Mouse (Mus musculus) intestine, embryonic 14.5 days (tissue): ENCODE measurements around the gene Ap1g2. TPM values are rescaled to one million over a fixed set of nuclear protein-coding genes. Genes with fewer than 3 reads are reported as not detected.

Source experiments
- ATAC-seq: fragments of 200-750 bp; cut with Nextera tagmentation; replicated peaks from 2 replicates; pipeline ENCODE4 v1.8.0; 2017; ENCODE audit warnings: low read depth, moderate number of reproducible peaks, moderate TSS enrichment, moderate library complexity; ENCODE audit not compliant: low FRiP score, low TSS enrichment
- DNase-seq: peaks from one replicate; pipeline ENCODE4 v3.0.0-alpha.2; 2018; ENCODE audit warnings: low spot score
- H3K27ac ChIP-seq: fragments of 300-500 bp; sonication (generic); 2 replicates; pipeline ENCODE4 v1.5.1; 2014; ENCODE audit warnings: low read depth, mild to moderate bottlenecking, control low read depth
- H3K27me3 ChIP-seq: fragments of 300-500 bp; sonication (generic); replicated peaks from 2 replicates; pipeline ENCODE4 v1.6.1; 2014; ENCODE audit warnings: low read length, control low read depth; ENCODE audit not compliant: control insufficient read depth, insufficient read depth
- H3K36me3 ChIP-seq: fragments of 300-500 bp; sonication (generic); 2 replicates; pipeline ENCODE4 v1.6.1; 2014; ENCODE audit warnings: low read length, control low read depth; ENCODE audit not compliant: control insufficient read depth, insufficient read depth
- H3K4me1 ChIP-seq: fragments of 300-500 bp; sonication (generic); replicated peaks from 2 replicates; pipeline ENCODE4 v1.6.1; 2014; ENCODE audit warnings: low read length, control low read depth, mixed read lengths; ENCODE audit not compliant: control insufficient read depth, insufficient read depth
- H3K4me2 ChIP-seq: fragments of 300-500 bp; sonication (generic); 2 replicates; pipeline ENCODE4 v1.6.1; 2014; ENCODE audit warnings: low read length
- H3K4me3 ChIP-seq: fragments of 300-500 bp; sonication (generic); 2 replicates; pipeline ENCODE4 v1.5.1; 2014; ENCODE audit warnings: low read depth, low read length, control low read depth, mixed read lengths
- H3K9ac ChIP-seq: fragments of 300-500 bp; sonication (generic); 2 replicates; pipeline ENCODE4 v1.6.1; 2014; ENCODE audit warnings: mild to moderate bottlenecking, low read length
- H3K9me3 ChIP-seq: fragments of 300-500 bp; sonication (generic); 2 replicates; pipeline ENCODE4 v1.6.1; 2016; ENCODE audit warnings: low read length, control low read depth; ENCODE audit not compliant: control insufficient read depth
- WGBS: fragments of 180-500 bp; shearing (Covaris S2); extraction: QIAGEN DNeasy Blood & Tissue Kit; methylation state at CpG from one replicate; pipeline ENCODE4 v1.1.7; 2014; 5-methylcytosine and 5-hydroxymethylcytosine counted together
- polyA plus RNA-seq: library from polyadenylated mRNA; unstranded; fragments of >200 nt; fragmentation: Nextera tagmentation; extraction: Ambion mirVana; gene quantifications from 2 replicates; pipeline ENCODE4 v1.2.1, GENCODE M21; 2014

Ap1g2 gene
- polyA plus RNA-seq, 1 experiment from 2014 or later = 49.8 TPM

- no peak overlapping the region for H3K9ac ChIP-seq
- no peak overlapping the region for H3K4me3 ChIP-seq
- no peak for DNase-seq
- H3K4me1 ChIP-seq = no peaks in the 10 kb centered on the region
- H3K27me3 ChIP-seq = no peaks in the 10 kb centered on the region
- H3K36me3 ChIP-seq = no peaks in the 10 kb centered on the region
- no peaks in the 10 kb centered on the region for H3K9me3 ChIP-seq
- no peak overlapping the region for H3K27ac ChIP-seq
- no peak overlapping the region for H3K4me2 ChIP-seq
- WGBS = 50% methylated on average over 7 of the region's 7 CpGs
- ATAC-seq = no peak
These were observed 32.9 kb upstream of the Ap1g2 start for GRCm38 (mm10) chr14:55139313-55139712.

GRCm38 (mm10) chr14:55135676-55136075 lies 29.3 kb upstream of the Ap1g2 start:
- Histone ChIP-seq H3K9ac (no peak overlapping the region), H3K9me3 (no peaks in the 10 kb centered on the region), H3K4me1 (no peaks in the 10 kb centered on the region), H3K4me3 (no peak overlapping the region), H3K27ac (no peak overlapping the region), H3K4me2 (no peak overlapping the region), H3K36me3 (no peaks in the 10 kb centered on the region), H3K27me3 (no peaks in the 10 kb centered on the region)
- ATAC-seq (no peak), DNase-seq (no peak)
- WGBS = 82% methylated on average over 8 of the region's 8 CpGs

- no peaks in the 10 kb centered on the region for H3K27me3 ChIP-seq
- H3K27ac ChIP-seq = no peak overlapping the region
- no peaks in the 10 kb centered on the region for H3K9me3 ChIP-seq
- H3K4me3 ChIP-seq = no peak overlapping the region
- DNase-seq (no peak), ATAC-seq (no peak)
- H3K4me1 ChIP-seq = peaks cover 3% of the 10 kb centered on the region; the same call in 1 of the 2 replicates
- 88% methylated on average over 7 of the region's 7 CpGs for whole genome bisulfite sequencing
- no peaks in the 10 kb centered on the region for H3K36me3 ChIP-seq
- H3K9ac ChIP-seq = no peak overlapping the region
- no peak overlapping the region for H3K4me2 ChIP-seq
These were observed 20.1 kb upstream of the Ap1g2 start for GRCm38 (mm10) chr14:55126521-55126920.

- no peak overlapping the region for H3K4me2 ChIP-seq
- 79% methylated on average over 5 of the region's 5 CpGs for WGBS
- no peak overlapping the region for H3K9ac ChIP-seq
- DNase-seq (no peak), ATAC-seq (no peak)
- peaks cover 3% of the 10 kb centered on the region; the same call in 1 of the 2 replicates for H3K4me1 ChIP-seq
- no peak overlapping the region for H3K27ac ChIP-seq
- no peak overlapping the region for H3K4me3 ChIP-seq
- no peaks in the 10 kb centered on the region for H3K9me3 ChIP-seq
- no peaks in the 10 kb centered on the region for H3K36me3 ChIP-seq
- H3K27me3 ChIP-seq = no peaks in the 10 kb centered on the region
These were observed 19.3 kb upstream of the Ap1g2 start for GRCm38 (mm10) chr14:55125711-55126110.

GRCm38 (mm10) chr14:55122359-55122758 lies 16.0 kb upstream of the Ap1g2 start:
- ATAC-seq = no peak
- H3K4me3 ChIP-seq = no peak overlapping the region

GRCm38 (mm10) chr14:55121947-55122346 lies 15.6 kb upstream of the Ap1g2 start:
- Histone ChIP-seq H3K9me3 (no peaks in the 10 kb centered on the region), H3K4me1 (peaks cover 4% of the 10 kb centered on the region), H3K4me2 (peak overlapping the region; percentile 14), H3K36me3 (no peaks in the 10 kb centered on the region), H3K27ac (no peak overlapping the region), H3K27me3 (peaks cover under 1% of the 10 kb centered on the region; the same call in 1 of the 2 replicates), H3K4me3 (no peak overlapping the region), H3K9ac (0 out of 2 replicates have a peak overlapping the region, but pooled peaks have one; percentile 6)
- ATAC-seq (peak; percentile 81), DNase-seq (peak; percentile 82)
- 5% methylated on average over 5 of the region's 5 CpGs for WGBS

More at GRCm38 (mm10) chr14:55122359-55122758, 16.0 kb upstream of the Ap1g2 start:
- Histone ChIP-seq H3K27me3 (no peaks in the 10 kb centered on the region), H3K9me3 (no peaks in the 10 kb centered on the region), H3K4me1 (peaks cover 3% of the 10 kb centered on the region; the same call in 1 of the 2 replicates), H3K9ac (0 out of 2 replicates have a peak overlapping the region, but pooled peaks have one; percentile 6), H3K36me3 (no peaks in the 10 kb centered on the region), H3K4me2 (peak overlapping the region; percentile 14), H3K27ac (no peak overlapping the region)
- DNase-seq = no peak
- 36% methylated on average over 8 of the region's 8 CpGs for WGBS

- no peaks in the 10 kb centered on the region for H3K36me3 ChIP-seq
- peaks cover 14% of the 10 kb centered on the region for H3K27me3 ChIP-seq
- no peak overlapping the region for H3K9ac ChIP-seq
- H3K4me1 ChIP-seq = peaks cover 16% of the 10 kb centered on the region
- H3K4me3 ChIP-seq = no peak overlapping the region
- no peak overlapping the region for H3K4me2 ChIP-seq
- DNase-seq (no peak), ATAC-seq (no peak)
- 72% methylated on average over 4 of the region's 4 CpGs for WGBS
- H3K27ac ChIP-seq = no peak overlapping the region
- no peaks in the 10 kb centered on the region for H3K9me3 ChIP-seq
These were observed 13.2 kb upstream of the Ap1g2 start for GRCm38 (mm10) chr14:55119421-55120134.

- no peaks in the 10 kb centered on the region for H3K9me3 ChIP-seq
- no peak overlapping the region for H3K27ac ChIP-seq
- H3K9ac ChIP-seq = no peak overlapping the region
- H3K4me2 ChIP-seq = no peak overlapping the region
- H3K4me3 ChIP-seq = no peak overlapping the region
- H3K36me3 ChIP-seq = no peaks in the 10 kb centered on the region
- ATAC-seq (no peak), DNase-seq (no peak)
- peaks cover 16% of the 10 kb centered on the region for H3K4me1 ChIP-seq
- WGBS = 87% methylated on average over 4 of the region's 4 CpGs
- H3K27me3 ChIP-seq = peaks cover 22% of the 10 kb centered on the region
These were observed 12.5 kb upstream of the Ap1g2 start for GRCm38 (mm10) chr14:55118852-55119251.
